Mouse (Mus musculus) cerebellum, postnatal 10 days (tissue): Measurements from ENCODE around the gene Gm45062.
"Not testable (repeated sequence)": the region's sequence is repeated elsewhere in the genome, so short reads cannot be mapped to it uniquely, and the experiment has no call there.

ENCODE experiments used
- DNase-seq, 2 experiments: peaks; one replicate each; pipeline ENCODE4 v3.0.0; 2021; ENCODE audit warnings: mixed read lengths in 2 of 2

The Gm45062 gene

DNA sequence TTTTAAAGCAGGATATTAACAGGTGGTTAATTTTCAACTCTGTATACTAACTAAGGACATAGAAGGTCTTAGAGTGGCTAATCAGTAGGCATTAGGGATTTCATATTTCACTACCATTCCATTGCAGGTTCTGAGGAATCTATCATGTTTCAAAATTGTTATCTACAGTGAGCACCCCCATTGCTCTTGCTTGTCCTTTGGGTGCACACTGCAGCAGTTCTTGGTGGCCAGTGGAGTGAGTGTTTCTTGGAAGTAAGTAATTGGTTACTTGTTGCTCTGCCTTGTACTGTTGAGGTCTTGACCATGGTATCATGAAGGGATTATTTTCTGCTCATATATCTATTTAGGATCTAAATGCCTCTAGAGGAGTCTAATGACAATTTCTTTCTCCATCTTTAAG, 57.0 kb downstream of the Gm45062 start:
- no peak for DNase-seq

DNA sequence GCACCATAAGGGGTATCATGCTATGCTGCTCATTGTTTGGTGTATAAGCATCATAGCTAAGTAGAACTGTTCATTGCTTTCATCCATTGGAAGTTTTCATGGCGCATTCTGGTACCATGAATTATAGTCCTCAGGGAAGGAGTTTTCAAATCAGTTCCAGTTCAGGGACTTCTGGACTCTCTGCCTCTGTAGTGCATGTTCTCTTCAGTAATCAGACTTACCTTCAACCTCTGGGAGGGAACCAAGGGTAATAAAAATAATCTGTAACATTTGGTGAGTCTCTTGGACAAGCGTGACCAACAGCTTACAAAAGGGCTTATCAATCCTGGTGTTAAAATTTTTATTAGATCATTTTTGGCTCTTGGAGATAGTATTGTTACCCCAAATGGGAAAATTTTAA, 60.3 kb downstream of the Gm45062 start:
- DNase-seq, result no peak

DNA sequence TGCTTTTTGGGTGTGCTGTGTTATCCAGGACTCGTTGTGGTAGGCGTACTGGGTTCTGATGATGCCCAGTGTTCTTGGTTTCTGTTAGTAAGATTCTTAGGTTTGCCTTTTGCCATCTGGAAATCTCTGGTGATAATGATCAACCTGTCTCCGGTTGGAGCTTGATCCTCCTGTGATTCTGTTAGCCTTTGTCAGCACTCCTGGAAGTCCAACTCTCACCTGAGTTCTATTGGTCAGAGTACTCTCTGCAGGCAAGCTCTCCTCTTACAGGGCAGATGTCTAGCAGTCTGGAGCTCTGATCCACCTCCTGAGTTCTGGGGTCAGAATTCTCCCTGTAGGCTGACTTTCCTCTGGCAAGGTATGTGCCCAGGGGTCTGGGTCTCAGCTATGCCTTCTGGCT, 72.2 kb downstream of the Gm45062 start:
- not testable (repeated sequence) for DNase-seq

DNA sequence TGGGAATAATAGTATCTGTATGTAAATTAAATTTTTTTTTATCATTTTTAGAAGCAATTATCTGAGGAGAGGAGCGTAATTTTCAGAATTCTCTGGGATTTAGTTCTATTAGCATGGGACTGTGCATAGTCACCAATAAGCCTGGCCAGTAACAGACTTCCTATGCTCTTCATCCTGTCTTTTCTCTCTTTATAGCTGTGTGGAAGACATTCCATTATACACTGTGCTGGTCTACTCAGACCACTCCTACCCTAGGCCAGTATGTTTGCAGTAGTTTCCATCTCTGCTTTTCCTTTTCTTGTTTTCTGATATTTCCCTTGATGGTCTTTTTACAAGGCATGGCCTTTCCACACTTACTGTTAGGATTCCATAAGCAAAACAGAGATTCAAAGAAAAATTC, 74.1 kb downstream of the Gm45062 start:
- DNase-seq, result no peak

DNA sequence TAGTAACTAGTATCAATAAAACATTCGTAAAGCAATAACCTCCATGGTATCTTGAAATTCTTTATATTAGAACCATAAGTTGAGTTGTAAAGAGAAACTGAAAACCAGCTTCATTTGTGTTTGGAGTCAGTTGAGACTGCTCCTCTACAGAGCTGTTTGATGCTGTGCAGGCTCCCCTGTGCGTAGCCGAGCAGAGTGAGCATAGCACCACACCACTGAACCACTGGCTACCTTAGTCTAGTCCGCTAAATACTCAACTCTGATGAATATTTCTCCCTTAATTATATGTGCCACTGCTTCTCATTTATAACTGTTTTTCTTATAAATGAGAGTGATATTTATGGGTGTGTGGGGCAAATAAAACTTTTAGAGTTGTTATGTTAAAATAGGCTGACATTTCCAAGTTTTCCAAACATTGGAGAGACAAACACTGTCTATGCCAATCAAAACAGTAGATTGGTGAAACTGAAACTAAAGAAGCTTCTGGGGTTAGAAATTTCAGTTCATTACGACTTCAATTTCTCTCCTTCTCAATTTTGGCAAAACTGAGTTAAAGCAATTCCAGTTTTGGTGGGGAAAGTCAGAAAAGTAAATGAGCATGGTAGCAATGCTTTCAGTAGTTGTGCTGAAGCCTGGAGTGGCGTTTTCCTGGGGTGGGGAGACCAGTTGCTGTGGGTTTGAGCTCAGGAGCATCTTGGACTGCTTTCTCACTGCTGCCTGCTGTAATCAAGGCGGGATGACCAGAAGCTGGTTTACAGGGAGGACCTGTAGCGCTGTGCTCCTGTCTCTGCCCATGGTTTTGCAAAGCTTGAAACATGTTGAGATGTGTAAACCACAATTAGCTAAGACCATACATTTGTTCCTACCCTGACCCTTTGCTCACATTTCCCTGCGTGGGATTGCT, 77.5 kb downstream of the Gm45062 start:
- no peak for DNase-seq

DNA sequence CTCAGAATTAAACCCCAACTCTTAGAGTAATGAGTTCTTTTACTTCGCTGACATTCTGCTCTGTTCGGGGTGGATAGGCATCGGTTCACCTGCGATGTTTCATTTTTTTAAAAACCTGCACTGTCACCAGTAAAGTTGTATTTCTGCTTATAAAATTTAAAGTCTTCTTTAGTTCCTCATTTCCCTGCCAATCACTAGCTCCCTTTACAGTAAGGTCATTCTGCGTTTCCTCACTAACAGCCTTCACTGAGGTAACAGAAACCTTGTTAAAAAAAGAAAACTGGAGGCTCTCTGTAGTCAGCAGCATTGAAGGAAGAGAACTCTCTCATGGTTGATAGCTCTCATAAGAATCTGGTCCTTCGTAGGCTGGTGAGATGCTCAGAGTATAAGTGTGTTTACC, 80.2 kb downstream of the Gm45062 start:
- DNase-seq, result no peak

DNA sequence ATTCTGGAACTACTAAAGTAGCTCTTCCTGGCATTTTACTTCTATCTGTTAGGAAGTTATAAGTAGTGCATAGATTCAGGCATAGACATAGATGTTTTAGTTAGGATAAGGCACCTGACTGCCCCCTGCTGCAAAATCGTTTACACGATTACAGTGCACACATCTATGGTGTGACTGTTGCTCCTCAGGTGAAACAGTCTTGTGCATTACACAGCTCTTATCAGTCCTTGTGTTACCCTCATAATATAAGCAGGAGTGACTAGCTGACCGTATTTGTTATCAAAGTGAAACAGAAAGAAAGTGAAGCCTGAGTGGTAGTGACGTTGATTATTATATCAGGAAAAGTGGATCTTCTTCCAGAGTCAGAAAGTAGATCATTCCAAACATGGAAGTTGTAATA, 84.0 kb downstream of the Gm45062 start:
- no peak for DNase-seq

DNA sequence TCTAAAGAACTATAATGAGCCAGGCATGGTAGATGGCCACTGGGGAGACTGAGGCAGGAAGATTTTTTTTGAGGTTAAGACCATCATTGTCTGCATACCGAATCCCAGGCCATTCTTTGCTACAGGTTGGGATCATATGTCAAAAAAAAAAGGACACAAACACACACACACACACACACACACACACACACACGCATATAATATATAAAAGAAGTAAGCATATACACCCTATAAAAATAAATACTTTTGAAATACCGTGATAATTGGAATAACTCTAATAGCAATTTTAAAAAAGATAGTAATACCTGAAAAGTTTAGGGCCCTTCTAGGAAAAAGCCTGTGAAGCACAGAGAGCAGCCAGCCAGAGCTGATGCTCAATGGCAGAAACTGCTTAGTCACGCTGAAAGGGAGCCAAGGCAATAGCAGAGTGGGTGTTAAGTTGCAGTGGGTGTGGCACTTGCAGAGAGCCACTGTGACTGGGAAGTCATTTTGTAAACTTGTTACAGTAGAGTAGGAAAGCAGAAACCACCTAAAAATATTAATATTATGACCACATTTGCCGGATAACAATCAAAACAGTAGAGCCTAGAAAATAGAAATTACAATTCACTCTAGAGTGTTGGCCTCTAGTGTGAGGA, 86.1 kb downstream of the Gm45062 start:
- DNase-seq, result peak in 1 of 2 experiments; percentile 16

DNA sequence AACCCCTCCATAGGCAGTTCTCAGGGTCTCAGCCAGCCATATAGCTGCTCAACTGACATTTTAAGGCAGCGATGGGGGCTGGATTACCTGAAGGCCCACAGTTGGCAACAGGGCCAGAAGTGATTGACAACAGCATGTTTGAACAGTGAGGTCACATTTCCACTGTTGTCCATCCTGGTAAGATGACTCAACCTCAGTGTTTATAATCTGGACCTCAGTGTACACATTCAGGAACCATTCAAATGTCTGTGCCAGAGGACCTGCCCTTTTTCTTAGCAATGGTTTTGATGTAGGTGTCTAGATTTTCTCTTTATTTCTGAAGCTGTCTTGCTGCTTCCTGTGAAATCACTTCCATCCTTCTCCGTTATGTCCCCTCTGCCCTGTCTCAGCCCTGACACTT, 87.9 kb downstream of the Gm45062 start:
- no peak for DNase-seq

DNA sequence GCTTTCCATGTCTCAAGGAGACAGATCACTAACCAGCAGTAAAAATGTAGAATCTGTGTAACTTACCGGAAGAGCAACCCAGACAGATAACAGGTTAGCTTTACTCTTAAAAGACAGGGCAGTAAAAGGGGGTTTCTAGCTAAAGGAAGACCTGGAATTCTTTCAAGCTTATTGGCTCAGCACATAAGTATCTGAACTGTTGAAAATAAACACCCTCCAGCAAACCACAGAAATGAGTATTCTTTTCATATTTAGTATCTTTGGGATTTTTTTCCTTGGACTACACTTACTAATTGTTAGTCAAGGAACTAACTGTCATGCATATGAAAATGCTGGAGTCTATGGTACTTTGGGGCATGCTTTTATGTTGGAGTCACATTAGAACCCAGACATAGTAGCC, 89.1 kb downstream of the Gm45062 start:
- DNase-seq, result no peak

DNA sequence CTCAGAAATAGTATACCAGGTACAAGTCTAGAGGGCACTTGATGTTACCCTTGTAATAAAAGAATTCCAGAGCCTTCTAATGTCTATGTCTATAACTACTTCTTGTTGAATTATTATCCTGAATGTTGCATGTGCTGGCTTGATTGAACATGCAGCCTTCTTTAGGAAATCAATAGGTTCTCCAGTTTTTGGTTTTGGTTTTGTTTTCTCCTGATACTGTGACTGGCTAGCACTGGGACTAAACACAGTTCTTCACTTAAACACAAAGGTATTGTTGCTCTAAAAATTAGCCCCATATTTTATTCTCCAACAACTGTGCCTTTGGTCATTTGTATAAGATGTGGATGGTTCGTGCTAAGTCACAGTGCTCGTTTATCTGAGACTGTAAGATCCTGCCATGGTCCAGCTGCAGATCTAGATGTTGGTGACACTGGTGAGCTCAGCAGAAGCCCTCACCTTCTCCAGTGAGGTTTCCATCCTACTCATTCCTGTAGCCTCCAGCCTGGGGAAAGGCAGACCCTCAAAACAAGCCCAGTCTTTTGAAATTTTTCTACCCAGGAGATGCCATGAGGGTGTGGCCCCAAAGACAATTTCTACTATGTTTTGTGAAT, 89.9 kb downstream of the Gm45062 start:
- DNase-seq, result no peak

DNA sequence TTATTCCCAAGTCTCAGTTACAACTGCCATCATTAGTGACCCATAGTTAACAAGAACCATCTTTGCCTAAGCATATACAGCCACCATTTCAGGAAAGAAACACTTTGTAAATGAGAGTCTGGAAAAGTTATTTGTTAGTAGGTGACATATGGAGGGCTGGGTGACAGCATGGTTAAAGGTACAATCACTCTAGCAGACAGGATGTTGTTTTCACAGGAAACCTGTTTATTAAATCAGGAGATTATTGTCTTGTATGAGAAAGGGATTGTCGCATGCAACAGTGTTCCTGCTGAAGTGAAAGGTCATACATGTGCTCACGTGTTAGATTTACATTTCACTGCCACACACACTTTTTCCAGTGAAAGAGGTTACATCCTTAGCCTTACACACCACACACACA, 92.3 kb downstream of the Gm45062 start:
- no peak for DNase-seq

DNA sequence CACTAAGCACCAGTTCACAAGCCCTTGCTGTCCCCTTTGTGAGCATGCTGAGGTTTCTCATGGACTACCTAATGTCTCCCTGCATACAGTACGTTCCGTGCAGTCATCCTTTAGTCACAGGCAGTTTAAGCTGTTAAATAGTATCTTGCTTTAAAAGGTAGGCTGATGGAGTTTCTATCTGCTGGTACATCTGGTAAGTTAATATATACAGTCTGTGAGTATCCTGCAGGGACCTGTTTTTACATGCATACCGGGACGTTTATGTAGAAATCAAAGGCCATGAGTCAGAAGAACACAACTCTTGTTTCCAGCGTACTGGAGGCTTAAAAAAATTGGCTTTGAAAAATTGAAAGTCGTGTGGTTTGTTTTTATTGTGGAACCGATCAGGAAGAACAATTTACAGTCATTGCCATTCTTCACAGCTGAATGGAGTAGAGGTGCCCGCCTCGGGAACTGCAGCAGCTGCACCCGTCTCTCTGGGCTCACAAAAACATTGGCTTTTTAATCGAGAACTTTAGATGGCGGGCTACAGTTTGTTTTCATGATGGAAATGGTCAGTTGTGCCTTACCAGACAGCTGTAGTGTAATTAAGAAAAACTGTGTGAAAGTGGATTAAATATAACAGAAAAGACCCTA, 93.4 kb downstream of the Gm45062 start:
- peak in 1 of 2 experiments; percentile 12 for DNase-seq

DNA sequence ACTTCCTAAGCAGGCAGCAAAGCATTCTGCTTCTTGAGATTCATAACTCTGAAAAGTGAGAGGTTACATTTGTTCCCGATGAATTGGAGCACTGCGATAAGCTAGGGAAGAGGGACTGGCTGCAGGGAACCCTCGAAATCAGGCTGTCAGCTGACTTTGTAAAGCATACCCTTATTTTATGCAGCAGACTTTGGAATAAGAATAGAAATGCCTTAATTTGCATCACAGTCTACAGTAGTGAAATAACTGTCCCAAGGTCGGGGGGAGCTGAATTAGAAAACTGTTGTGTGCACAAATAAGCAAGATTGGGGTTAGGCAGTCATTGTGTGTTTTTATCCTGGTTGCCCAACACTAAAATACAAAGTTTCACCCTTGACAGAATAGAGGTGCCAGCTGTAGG, 94.2 kb downstream of the Gm45062 start:
- DNase-seq, result no peak

DNA sequence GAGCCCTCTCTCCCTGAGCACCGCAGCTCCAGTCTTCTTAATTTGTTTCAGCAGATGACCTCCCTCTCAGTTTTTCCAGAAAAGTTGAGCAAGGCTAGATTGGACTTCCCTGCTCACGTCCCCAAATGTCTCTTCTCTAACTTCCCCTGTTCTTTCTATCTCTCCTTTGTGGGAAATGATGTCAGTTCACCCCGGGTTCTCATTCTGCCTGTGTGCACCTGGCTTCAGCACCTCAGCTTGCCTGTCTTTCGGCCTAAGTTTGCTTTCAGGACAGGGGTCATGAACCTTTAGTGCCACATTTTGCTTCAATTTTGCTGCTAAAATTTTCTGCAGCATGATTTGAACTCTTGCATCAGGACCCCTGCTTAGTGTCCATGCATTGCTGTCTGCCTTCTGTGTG, 95.6 kb downstream of the Gm45062 start:
- DNase-seq, result no peak

DNA sequence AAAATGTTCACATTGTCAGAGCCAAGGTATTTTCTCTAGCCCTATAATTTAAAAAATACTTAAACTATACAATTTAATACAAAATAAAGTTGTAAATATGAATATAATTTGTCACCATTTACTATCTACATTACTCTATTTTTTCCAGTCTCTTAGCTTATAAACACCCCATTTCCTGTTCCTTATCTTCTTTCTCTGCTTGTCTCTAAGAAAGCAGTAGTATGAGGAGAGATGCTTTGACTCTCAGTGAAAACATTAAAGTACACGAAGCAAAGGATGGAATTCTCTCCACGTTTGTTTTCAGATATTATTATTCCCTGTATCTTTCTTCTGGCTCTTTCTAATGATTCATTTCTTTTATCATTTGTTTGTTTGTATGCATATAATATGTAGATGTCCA, 99.0 kb downstream of the Gm45062 start:
- no peak for DNase-seq

DNA sequence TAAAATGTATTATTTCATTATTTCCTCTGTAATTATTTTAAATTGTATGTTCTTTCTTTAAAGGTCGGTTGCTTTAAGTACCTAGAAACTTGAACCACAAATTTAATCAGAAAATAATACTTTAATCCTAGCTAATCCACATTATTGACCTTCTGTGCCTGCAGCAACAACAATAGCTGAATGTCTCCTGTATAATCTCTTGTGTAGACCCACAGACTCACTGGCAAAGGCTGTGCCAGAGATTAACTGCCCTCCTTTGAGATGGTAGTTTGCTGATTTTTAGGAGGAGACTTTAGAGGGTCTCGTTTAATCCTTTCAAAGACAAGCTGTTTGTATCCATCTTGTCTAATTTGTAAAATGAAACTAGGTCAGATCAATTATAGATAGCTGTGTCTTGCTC, 99.5 kb downstream of the Gm45062 start:
- DNase-seq, result no peak

DNA sequence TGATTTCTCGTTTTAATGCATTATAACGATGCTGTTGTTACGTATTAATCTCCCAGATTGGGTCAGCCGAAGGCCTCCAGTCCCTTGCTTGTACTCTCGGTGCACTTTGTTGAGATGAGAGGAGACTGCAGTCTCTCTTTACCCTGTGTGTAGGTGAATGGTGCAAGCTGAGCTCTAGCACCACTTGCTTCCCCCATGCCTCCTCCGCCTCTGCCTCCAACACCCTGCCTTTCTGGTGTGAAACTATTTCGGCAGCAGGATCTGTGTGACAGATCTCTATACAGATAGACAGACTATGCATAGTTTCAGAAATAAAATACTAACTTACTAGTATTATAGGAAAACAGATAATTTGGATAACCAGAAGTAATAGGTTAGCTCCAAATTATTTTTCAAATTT, 101.6 kb downstream of the Gm45062 start:
- DNase-seq, result no peak

DNA sequence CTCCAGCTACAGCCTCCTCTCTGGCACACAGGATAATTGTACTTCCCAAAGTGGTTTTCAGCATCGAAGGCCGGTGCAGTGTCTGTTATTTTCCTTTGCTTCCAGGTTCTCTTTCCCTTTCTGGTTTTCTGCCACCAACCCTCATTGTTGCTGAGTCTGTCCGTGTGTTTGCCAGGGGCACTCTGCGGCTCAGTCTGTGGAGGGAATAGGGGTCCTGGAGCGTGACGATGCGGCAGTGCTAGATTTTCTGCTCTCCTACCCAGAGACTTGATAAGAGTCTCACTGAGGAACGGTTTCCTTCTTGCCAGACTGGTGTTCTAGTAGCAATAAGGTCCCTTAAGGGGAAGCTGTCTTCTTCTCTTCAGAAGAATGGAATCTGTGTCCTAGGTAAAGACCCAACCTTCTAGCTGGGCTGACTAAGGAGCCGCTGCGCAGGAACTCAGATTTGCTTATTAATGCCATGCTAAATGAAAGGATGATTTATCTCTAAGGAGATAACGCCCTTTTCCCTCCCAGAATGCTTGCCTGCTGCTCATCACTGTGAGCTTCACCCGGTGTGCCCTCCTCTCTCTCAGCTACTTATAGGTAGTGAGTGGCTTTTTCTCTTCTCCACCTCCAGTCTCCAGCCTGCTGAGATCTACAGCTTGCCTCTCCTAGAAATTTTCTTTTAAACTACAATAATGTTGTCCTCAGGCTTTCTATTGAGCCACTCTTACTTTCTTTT, 104.9 kb downstream of the Gm45062 start:
- DNase-seq, result peak; percentile 28 to 32

DNA sequence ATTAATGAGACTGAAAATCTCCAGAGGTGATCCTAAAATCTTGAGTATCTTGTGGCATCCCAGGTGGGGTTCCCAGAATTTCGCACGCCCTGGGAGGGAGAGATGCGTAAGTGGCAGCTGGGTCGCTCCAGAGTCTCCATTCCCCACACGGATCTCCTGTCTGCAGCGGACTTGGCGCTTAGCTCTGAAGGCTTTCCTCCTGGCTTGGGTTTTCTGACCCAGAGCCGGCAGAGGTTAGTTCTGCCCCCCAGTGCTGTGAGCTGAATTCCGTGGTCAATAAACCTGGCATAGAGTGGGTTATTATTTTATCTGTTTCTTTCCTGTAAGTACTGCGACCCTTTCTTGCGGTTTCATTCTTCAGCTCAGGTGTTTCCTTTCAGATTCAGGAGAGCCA, 105.5 kb downstream of the Gm45062 start:
- peak in 1 of 2 experiments; percentile 10 for DNase-seq

DNA sequence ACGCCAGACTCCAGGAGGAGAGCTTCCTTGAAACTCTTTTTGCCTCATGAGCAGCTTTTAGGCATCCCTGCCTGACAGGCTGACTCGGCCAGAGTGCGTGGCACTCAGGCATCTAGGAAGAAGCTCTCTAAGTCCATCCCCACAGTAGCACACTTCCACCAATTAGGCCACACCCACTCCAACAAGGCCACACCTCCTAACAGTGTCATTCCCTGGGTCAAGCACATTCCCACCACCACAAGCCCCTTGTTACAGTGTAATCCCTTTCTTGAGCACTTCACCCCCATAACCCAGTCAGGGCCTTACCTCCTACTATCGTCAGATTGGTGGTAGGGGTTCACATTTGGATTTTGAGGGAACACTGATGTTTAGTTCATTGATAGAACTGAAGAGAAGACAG, 108.4 kb downstream of the Gm45062 start:
- DNase-seq, result no peak

DNA sequence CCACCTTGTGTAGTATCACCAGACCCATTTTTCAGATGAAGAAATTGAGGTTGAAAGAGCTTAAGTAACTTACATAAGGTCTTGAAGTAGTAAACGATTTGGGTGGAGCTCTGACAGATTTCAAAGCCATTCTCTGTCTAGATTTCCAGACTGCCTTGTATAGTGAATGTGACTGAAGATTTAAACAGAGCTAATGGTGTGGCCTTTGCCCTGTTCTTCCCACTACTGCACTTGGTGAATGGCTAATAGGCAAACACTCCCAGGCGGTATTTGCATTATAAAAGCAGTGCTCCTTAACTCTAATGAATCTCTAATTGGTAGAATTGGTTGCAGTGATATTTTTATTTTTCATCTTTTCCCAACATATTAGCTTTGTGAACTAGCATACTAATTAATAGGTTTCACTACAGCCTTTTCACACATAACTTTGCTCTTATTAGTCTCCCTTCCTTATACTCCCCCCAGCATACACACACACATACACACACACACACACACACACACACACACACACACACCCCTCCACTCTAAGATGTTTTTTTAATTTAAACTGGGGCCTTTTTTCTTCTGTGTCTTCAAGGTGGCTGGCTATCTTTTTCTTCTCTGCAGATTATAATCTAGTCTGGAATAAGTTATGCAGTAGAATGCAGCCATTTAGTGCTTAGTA, 109.1 kb downstream of the Gm45062 start:
- DNase-seq, result no peak
